Mouse (Mus musculus): ENCODE data around the gene Zfp963. TPM values are rescaled to one million over a fixed set of nuclear protein-coding genes. Genes with fewer than 3 reads are reported as not detected.

The Zfp963 gene
- total RNA-seq (2021): 1 to 10 TPM; 5.2 to 5.7 TPM

GRCm38 (mm10) chr8:69749544-69750454, at the start of gene Zfp963:
Gene Zfp963, minus strand, starts transcription at chr8:69749970.
- peak; percentile 94 to 96 for DNase-seq

DNA sequence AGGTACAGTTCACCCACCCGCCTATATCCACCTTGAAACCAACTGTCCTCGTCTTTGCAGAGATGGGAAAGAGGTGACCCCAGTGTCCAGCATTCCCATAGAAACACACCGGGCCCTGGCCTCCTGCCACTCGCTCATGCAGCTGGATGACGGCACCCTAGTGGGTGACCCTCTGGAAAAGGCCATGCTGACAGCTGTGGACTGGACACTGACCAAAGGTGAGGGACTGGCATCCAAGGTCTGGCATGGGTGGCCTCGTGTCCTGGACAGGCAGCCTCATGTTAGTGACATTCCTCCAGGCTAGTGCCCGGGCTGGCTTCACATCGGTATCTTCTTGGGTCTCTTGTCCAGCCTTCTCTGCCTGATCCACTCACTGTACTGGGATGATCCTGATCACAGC, 49.5 kb upstream of the Zfp963 start:
- DNase-seq: no peak

DNA sequence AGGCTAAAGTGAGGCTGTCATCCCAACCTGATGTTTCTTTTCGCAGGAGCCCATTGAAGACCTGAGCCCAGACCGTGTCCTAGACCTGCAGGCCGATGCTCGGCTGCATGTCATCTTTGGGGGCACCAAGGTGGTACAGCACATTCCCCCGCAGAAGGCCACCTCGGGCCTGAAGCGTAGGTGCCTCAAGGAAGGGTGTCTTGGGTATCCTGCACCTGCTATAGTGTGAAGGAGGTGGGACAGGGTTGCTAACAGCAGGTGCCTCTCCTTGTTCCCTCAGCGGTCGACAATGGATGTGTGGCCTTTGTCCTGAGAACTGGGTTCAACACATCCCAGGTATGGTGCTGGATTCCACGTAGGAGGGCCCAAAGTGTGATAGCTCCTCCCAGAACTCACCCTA, 47.9 kb upstream of the Zfp963 start:
- DNase-seq: no peak

GRCm38 (mm10) chr8:69796721-69797345, 47.1 kb upstream of the Zfp963 start:
- no peak for DNase-seq

DNA sequence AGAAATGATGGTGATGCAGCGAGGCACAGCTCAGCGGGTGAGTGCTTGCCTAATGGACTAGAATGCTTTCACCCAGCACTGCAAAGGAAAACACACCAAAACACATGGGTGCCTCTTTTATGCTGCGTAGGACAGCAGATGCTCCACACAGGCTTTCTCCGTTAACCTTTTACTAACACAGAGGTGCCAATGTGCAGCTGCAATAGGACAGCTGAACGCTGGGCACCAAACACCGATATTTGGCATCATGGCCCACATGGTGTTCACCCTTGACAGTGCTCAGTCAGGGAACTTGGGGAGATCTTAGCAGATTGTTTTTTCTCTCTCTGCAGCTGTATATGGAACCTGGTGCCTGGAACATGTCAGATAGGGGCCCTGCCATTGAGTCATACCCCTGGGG, 45.1 kb upstream of the Zfp963 start:
- DNase-seq: no peak

DNA sequence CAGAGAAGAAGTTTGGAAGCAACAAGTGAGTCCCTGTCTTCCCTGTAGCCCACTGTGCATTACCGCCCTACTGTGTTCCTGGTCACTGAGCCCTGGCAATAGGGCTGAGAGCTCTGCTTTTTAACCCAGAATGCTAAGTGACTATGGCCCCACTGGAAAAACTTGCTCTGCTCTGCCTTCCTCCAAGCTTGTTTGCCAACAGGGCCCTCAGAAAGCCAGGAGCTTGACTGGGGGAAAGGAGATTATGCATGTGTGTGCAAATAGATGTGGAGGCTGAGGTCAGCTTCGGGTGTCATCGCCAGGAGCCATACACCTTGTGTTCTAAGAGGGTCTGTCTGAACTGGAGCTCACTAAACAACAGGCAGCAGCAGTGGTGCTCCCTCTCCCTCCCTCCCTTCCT, 44.3 kb upstream of the Zfp963 start:
- no peak for DNase-seq

GRCm38 (mm10) chr8:69793666-69794065, 43.9 kb upstream of the Zfp963 start:
- DNase-seq: no peak

DNA sequence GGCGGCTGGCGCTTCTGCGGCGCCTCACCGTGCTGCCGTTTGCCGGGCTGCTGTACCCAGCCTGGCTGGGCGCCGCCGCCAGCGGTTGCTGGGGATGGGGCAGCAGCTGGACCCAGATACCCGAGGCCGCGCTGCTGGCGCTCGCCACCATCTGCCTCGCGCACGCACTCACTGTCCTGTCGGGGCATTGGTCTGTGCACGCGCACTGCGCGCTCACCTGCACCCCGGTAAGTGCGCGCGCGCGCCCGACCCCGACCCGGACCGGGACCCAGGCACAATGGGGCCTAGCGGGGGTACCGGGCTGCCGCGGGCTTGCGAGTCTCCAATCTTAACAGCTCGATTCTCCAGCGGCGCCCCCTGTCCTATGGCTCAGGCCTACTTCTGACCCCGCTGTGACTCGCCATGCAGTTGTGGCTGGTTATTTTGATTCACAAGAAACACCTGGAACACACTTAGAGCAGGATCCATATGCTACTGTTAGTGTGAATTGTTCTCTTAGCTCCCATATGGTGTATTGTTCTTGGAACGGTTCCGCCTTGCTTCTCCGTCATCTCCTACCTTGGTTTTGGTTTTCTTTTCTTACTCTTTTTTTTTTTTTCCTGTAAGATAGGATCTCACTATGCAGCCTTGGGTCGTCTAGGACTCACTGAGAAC, 41.8 kb upstream of the Zfp963 start:
- DNase-seq: no peak

GRCm38 (mm10) chr8:69790773-69791367, 41.1 kb upstream of the Zfp963 start, which contains the start of the genes Atp13a1 and Zfp866:
Gene Atp13a1, plus strand, starts transcription at chr8:69791163.
Gene Zfp866, minus strand, starts transcription at chr8:69791178.
- peak; percentile 88 to 89 for DNase-seq

DNA sequence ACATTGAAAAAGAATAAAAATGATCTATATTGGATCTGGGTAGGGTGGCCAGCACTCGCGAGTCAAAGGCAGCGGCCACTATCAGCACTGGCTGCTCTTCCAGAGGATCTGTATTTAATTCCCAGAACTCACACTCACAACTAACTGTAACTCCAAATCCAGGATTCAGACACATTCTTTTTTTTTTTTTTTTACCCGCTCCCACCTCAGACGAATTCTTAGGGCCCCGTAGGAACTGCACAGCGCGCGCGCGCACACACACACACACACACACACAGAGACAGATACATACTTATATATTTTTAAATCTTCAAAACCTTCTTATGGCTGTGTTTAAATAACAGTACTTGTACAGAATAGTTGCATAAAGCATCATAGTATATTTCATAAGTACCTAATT, 40.6 kb upstream of the Zfp963 start:
- DNase-seq: no peak

DNA sequence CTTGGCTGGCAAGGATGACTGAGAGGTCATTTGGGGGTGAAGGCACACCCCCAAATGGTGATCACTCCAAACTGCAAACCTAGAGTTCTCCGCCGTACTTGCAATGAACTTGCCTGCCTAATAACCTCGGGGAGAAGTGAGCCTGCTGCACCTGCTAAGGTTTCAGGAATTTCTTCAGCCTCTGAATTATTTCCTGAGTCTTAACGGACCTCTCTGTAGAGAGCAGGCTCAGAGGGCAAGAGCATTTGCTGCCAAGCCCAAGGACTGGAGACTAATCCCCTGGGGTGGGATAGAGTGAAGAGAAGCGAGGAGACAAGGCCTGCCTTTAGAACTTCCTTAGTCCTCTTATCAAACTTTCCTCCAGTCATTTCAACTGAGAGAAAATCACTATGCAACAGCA, 40.0 kb upstream of the Zfp963 start:
- DNase-seq: no peak

- no peak for DNase-seq
These were observed 39.3 kb upstream of the Zfp963 start for GRCm38 (mm10) chr8:69789105-69789504.

GRCm38 (mm10) chr8:69777111-69777510, 27.3 kb upstream of the Zfp963 start:
- DNase-seq: no peak

DNA sequence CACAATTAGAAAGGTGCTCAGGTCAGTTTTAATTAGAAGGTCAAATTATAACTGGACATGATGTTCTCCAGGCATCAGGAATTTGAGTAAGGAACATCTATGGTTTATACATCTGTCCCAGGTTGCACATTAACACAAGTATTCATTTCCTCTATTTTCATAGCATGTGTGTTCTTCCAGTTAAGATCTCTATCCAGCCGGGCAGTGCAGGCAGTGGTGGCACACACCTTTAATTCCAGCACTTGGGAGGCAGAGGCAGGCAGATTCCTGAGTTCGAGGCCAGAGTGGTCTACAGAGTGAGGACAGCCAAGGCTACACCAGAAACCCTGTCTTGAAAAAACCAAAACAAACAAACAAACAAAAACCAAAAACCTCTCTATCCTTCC, 25.4 kb upstream of the Zfp963 start:
- no peak for DNase-seq

- peak; percentile 86 to 87 for DNase-seq
These were observed 24.9 kb upstream of the Zfp963 start, which contains the start of gene Gm20422 for GRCm38 (mm10) chr8:69774503-69775148. Gene Gm20422, minus strand, starts transcription at chr8:69774886.

DNA sequence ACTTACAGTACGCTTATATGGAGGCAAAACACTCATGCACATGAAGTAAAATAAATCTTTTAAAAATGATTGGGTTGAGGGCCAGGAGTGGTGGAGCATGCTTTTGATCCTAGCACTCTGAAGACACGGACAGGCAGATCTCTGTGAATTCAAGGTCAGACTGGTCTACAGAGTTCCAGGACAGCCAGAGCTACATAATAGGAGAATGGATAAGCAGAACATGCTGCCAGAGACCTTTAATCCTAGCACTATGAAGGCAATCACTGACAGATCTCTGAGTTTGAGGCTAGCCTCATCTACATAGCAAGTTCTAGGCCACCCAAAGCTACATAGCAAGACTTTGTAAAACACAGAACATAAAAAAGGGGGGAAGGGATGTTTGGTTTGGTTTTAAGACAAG, 22.3 kb upstream of the Zfp963 start:
- DNase-seq: no peak

DNA sequence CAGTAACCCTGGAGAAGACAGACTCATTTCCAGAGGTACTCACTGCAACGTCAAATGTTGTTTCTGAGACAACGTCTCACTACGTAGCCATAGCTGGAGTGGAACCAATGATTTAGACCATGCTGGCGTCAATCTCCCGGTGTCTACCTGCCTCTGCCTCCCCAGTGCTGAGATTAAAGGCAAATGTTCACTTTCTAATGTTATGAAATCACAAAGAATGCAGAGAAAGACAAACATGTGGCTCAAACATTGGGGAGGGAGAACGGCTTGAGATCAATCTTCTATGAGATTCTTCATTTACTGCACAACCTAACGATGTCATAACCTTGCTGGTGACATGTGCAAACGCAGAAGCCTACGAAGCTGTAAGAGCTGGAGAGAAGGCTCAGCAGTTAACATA, 21.5 kb upstream of the Zfp963 start:
- DNase-seq: no peak

DNA sequence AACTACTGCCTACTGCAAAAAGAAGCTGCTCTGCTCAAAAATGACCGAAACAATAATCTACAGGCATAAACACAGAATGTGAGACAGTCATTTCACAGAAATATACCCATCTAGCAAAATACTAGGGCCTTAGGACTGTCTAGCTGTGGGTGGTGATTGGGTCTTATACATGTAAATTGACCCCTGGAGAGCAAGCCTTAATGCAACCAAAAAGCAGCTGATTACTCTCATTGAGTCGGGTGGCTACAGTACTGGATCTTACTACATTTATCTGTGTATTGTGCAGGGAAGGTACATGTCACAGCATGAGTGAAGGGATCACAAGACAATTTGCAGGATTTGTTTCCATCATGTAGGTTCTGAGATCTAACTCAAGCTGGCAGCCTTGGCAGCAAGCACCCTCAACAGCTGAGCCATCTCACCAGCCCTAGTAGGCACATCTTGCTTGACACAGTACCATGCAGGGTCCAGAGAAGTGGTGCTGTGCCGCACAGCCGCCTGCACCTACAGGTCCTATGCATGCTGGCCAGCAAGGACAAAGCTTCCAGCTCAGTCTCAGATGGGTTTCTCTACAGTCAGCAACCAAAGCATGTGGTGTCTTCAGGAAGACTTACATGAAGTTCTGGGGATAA, 12.2 kb upstream of the Zfp963 start:
- DNase-seq: no peak

DNA sequence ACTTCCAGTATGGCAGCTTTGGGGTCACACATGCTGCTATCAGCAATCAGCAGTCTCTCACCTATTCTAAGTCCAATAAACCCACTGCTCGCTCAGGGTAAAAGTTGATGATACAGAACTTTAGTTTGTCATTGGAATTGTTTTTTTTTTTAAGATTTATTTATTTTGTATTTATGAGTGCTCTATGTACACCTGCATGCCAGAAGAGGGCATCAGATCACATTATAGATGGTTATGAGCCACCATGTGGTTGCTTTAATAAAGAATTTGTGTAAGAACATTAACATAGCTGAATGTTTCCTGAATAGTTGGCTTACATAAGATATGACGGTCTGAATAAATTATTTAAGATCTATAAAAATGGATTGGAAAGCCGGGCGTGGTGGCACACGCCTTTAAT, 8.5 kb upstream of the Zfp963 start:
- no peak for DNase-seq

- no peak for DNase-seq
These were observed 2.7 kb upstream of the Zfp963 start for GRCm38 (mm10) chr8:69752437-69752836.

- no peak for DNase-seq
These were observed 8.5 kb downstream of the Zfp963 start for GRCm38 (mm10) chr8:69741231-69741630.

GRCm38 (mm10) chr8:69740763-69741162, 9.0 kb downstream of the Zfp963 start:
- no peak for DNase-seq

Measured in layer of hippocampus, postnatal 36 days (tissue).